Mouse (Mus musculus) hindbrain, embryonic 15.5 days (tissue): ENCODE measurements at regions not wholly inside any gene's neighbourhood (a gene's known extent, or its start where the extent isn't known, plus 50 kb on each side); places are given as distances from the start of the nearest gene placed in this dataset.
A peak's percentile ranks its signal among the peaks of the same experiment; 100 is the strongest.

Experiments used
- ATAC-seq: fragments of 200-750 bp; cut with Nextera tagmentation; 2 replicates; pipeline ENCODE4 v1.8.0; 2017; ENCODE audit warnings: low read depth, moderate number of reproducible peaks, moderate TSS enrichment; ENCODE audit not compliant: low FRiP score
- H3K27ac ChIP-seq: fragments of 300-500 bp; sonication (generic); replicated peaks from 2 replicates; pipeline ENCODE4 v1.5.1; 2015; ENCODE audit warnings: mild to moderate bottlenecking, inconsistent platforms
- H3K27me3 ChIP-seq: fragments of 300-500 bp; sonication (generic); 2 replicates; pipeline ENCODE4 v1.6.1; 2015; ENCODE audit warnings: control low read depth, inconsistent platforms
- H3K36me3 ChIP-seq: fragments of 300-500 bp; sonication (generic); 2 replicates; pipeline ENCODE4 v1.6.1; 2015; ENCODE audit warnings: control low read depth, inconsistent platforms
- H3K4me1 ChIP-seq: fragments of 300-500 bp; sonication (generic); replicated peaks from 2 replicates; pipeline ENCODE4 v1.6.1; 2015; ENCODE audit warnings: control low read depth, inconsistent platforms
- H3K4me2 ChIP-seq: fragments of 300-500 bp; sonication (generic); 2 replicates; pipeline ENCODE4 v1.6.1; 2015; ENCODE audit warnings: moderate library complexity, mild to moderate bottlenecking, inconsistent platforms
- H3K4me3 ChIP-seq: fragments of 300-500 bp; sonication (generic); 2 replicates; pipeline ENCODE4 v1.5.1; 2015; ENCODE audit warnings: mild to moderate bottlenecking, inconsistent platforms
- H3K9ac ChIP-seq: fragments of 300-500 bp; sonication (generic); 2 replicates; pipeline ENCODE4 v1.6.1; 2015; ENCODE audit warnings: inconsistent platforms
- H3K9me3 ChIP-seq: fragments of 300-500 bp; sonication (generic); 2 replicates; pipeline ENCODE4 v1.6.1; 2016; ENCODE audit warnings: control low read depth, inconsistent platforms
- WGBS: fragments of 180-500 bp; shearing (Covaris S2); methylation state at CpG from one replicate; pipeline ENCODE4 v1.1.7; 2015; 5-methylcytosine and 5-hydroxymethylcytosine counted together

DNA sequence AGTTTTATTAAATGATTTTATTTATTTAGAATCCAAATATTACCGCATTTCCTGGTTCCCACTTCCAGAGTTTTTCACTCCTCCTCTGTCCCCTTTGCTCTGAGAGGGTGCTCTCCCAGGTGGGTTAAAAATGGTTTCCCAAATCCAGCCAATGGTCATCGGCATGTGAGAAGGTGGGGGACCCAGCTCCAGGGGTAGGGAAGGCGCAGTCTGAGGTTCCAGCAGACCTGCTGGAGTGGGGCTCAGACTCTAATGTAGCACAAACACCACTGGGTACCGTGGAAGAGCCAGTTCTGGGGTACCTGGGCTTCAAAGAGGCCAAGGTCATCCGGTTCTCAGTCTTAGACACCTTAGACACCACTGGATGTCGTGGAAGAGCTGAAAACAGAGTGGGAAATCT is 875.6 kb downstream of the Fscb start:
- Histone ChIP-seq H3K4me2 (no peak overlapping the region), H3K9me3 (no peaks in the 10 kb centered on the region), H3K4me3 (no peak overlapping the region), H3K9ac (no peak overlapping the region), H3K27ac (no peak overlapping the region), H3K36me3 (no peaks in the 10 kb centered on the region), H3K4me1 (no peaks in the 10 kb centered on the region), H3K27me3 (no peaks in the 10 kb centered on the region)
- ATAC-seq = no peak
- WGBS = 85% methylated on average over 6 of the region's 6 CpGs

DNA sequence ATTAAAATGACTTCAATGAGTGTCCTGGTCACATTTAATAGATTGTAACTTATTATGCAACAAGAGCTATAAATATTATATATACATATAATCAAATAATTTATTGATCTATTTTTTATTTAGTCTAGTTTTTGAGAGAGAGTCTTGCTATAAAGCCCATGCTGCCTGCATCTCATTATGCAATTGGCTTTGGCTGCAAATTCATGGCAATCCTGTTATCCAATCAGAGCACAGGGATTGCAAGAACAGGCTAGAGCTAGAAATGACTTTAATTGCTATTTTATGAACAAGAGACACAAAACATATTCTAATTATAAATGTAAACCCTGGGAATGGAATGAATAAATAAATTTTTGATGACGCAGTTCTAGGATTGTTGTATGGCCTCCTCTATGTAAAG is 919.8 kb downstream of the Fscb start:
- no peak overlapping the region for H3K27ac ChIP-seq
- H3K27me3 ChIP-seq = no peaks in the 10 kb centered on the region
- no peaks in the 10 kb centered on the region for H3K36me3 ChIP-seq
- H3K4me1 ChIP-seq = no peaks in the 10 kb centered on the region
- WGBS = 93% methylated on average over 1 of the region's 1 CpGs
- no peak for ATAC-seq
- no peaks in the 10 kb centered on the region for H3K9me3 ChIP-seq
- H3K4me2 ChIP-seq = no peak overlapping the region
- H3K9ac ChIP-seq = no peak overlapping the region
- no peak overlapping the region for H3K4me3 ChIP-seq

DNA sequence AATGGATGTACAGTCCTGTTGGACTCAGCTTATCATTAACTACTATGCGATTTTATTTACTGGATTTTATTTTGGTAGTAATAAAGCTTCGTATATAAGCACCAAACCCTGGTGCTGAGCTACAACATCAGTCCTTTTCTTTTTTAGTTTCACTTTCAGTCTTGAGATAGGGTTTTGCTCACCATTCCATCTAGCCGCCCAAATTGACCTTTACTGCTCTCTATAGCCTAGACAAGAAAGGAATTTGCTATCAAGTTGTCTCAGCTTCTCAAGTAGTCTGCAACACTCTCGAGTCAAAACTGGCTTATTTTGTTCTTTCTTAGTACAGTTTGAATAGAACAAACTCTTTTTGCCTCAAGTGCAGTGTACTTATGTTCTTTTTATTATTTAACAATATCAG is 921.7 kb downstream of the Fscb start:
- Histone ChIP-seq H3K27me3 (no peaks in the 10 kb centered on the region), H3K4me1 (no peaks in the 10 kb centered on the region), H3K9ac (no peak overlapping the region), H3K4me2 (no peak overlapping the region), H3K9me3 (no peaks in the 10 kb centered on the region), H3K36me3 (no peaks in the 10 kb centered on the region), H3K27ac (no peak overlapping the region), H3K4me3 (no peak overlapping the region)
- WGBS = 70% methylated on average over 4 of the region's 4 CpGs
- ATAC-seq = no peak

DNA sequence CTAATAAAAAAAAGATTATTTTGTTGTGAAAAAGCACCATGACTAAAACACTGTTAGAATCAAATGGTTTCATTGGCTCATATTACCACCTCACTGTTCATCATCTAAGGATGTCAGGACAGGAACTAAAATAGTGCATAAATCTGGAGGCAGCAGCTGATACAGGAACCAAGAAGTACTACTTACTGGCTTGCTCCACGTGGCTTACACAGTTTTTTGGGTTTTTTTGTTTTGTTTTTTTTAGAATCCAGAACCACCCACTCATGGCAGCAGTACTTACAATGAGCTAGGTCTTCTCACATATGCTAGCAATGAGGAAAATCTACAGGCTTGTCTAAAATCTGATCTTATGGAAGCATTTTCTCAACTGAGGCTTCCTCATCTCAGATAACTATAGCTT is 940.4 kb downstream of the Fscb start:
- Histone ChIP-seq H3K27me3 (no peaks in the 10 kb centered on the region), H3K4me3 (no peak overlapping the region), H3K36me3 (no peaks in the 10 kb centered on the region), H3K4me1 (no peaks in the 10 kb centered on the region), H3K9ac (no peak overlapping the region), H3K27ac (no peak overlapping the region), H3K4me2 (no peak overlapping the region), H3K9me3 (no peaks in the 10 kb centered on the region)
- ATAC-seq = no peak
- WGBS = 39% methylated on average over 1 of the region's 1 CpGs

DNA sequence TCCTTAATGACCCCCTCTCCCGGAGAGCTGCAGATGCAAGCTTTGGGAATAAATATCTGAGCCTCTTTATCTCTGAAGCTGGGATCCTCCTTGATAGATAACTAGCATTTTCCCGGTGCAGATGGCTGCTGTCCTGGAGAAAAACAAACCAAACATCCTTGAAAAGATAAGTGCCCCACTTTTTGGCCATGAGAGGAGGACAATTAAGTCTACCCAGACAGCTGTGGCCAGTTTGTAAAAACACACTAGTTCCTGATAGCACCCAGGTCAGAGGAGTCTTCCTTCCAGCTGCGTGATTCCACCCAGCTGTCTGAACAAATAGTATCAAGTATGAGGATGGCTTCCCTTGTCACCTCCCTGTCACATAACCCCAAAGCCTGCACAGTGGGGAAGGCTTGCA is 970.7 kb downstream of the Fscb start:
- H3K27ac ChIP-seq = no peak overlapping the region
- WGBS = 82% methylated on average over 3 of the region's 3 CpGs
- ATAC-seq = no peak

DNA sequence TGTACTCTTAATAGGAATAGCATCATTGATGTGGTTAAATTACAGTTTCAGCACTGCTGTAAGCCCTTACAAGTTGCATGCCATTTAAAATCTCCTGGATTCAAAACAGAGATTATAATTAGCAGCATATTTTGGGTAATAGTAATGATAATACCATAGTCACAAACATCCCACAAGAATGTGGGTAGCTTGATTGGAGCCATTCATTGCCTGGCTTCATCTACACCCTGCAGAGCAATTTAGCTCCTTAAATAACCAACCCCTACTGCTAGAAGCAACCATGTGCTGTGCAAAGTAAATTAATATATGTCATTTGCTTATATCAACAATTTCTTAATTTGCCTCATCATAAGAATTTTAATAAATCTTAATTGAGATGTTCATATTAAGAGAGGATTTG is 984.1 kb downstream of the Fscb start:
- ATAC-seq = peak; percentile 51; the same call in 1 of the 2 replicates
- Histone ChIP-seq H3K9me3 (no peaks in the 10 kb centered on the region), H3K9ac (no peak overlapping the region), H3K4me3 (no peak overlapping the region), H3K27ac (no peak overlapping the region), H3K4me2 (no peak overlapping the region), H3K36me3 (no peaks in the 10 kb centered on the region), H3K27me3 (no peaks in the 10 kb centered on the region), H3K4me1 (no peaks in the 10 kb centered on the region)

More for the DNA sequence above, 970.7 kb downstream of the Fscb start:
- H3K27me3 ChIP-seq = no peaks in the 10 kb centered on the region
- no peak overlapping the region for H3K4me3 ChIP-seq
- H3K36me3 ChIP-seq = no peaks in the 10 kb centered on the region
- H3K9ac ChIP-seq = no peak overlapping the region
- no peaks in the 10 kb centered on the region for H3K4me1 ChIP-seq
- H3K9me3 ChIP-seq = no peaks in the 10 kb centered on the region
- H3K4me2 ChIP-seq = no peak overlapping the region

DNA sequence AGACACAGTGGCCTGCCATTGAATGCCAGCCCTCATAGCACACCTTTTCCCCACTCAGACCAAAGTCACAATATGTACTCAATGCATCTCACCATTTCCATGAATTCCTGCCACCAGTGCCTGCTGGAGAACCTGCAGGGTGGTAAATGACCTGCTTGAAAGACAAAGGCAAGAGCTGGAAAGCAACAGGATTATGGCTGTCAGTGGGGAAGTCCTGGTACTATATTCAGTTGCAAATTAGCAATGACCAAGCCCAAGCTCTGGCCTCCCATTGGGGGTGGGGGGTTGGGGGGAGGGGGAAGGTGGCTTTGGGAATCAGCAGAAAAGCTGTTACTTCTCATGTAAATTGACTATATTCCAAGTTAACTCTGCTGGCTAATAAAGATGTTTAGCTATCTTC is 990.4 kb downstream of the Fscb start:
- no peak for ATAC-seq
- H3K27me3 ChIP-seq = no peaks in the 10 kb centered on the region
- H3K27ac ChIP-seq = no peak overlapping the region
- no peaks in the 10 kb centered on the region for H3K4me1 ChIP-seq
- no peak overlapping the region for H3K9ac ChIP-seq
- no peak overlapping the region for H3K4me2 ChIP-seq
- H3K36me3 ChIP-seq = no peaks in the 10 kb centered on the region
- no peak overlapping the region for H3K4me3 ChIP-seq
- H3K9me3 ChIP-seq = no peaks in the 10 kb centered on the region

DNA sequence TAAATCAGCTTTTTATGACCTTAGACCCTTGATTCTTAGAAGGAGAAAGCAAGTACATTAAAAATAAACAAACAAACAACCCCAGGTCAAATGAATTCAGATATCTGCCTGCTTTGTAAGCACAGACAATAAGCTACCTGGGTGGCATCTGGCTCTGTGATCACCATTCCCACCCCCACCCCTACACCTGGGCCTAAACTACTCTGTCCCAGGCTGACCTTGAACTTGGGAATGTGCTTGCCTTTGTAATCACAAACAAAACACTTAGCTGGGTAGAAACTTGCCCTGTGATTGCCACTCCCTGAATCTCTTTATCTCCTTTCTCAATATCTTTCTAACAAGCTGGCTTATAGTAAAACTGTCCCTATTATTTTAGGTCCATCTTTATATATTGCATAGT is 1005.6 kb downstream of the Fscb start:
- ATAC-seq = no peak
- H3K4me3 ChIP-seq = no peak overlapping the region
- H3K4me2 ChIP-seq = no peak overlapping the region
- no peaks in the 10 kb centered on the region for H3K36me3 ChIP-seq
- no peaks in the 10 kb centered on the region for H3K9me3 ChIP-seq
- no peak overlapping the region for H3K27ac ChIP-seq
- no peak overlapping the region for H3K9ac ChIP-seq
- H3K27me3 ChIP-seq = no peaks in the 10 kb centered on the region
- H3K4me1 ChIP-seq = no peaks in the 10 kb centered on the region
